ENCODE assay signal across 11 mouse cellular contexts in the genomic region with DNA sequence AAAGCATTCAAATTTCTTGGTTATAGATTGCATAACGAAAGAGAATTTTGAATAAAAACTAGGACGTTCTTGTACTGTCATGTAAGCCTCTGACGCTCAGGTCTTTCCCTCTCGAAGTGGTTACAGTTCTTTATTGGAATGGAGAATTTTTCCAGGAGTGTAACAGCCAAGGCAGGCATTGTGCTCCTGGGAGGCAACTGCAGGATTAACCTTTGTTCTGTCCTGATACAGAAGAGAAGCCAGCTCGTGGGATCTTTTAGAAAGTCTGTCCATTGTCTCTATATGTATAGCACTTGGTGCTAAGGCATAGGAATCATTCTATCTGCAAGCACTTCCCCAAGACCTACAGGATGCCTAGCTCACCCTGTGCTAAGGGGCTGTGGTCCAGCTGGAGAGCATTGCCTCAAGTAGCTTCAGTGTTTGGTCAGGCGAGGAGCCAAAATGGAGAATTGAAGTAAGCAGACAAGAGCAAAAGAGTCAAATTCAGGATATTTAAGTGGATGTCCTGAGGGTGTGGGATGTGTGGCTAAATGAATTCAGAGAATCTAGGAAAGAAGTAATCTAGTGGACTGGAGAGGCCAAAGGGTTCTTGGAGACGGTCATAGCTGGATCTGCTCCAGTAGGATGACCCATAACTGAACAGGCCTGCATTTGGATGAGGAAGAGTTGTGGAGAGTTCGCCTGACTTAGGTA.
DNase-seq lines count a peak whose midpoint lies in the region; ATAC-seq and TF ChIP-seq lines count a peak whose summit lies in the region.
"Had no signal": no experiment of that assay in that cellular context is flagged by ENCODE, and none has a peak within 500 bp of the region (broad histone marks: within the 10 kb centered on the region; RNA-seq: fewer than 3 reads in every experiment).

No protein-coding gene starts in this region.

- no peak overlapping the region for H3K4me2 ChIP-seq in lung, postnatal 0 days (replicated peaks; ENCODE audit: low read depth, low read length)
- no peak overlapping the region for H3K4me2 ChIP-seq in liver, embryonic 11.5 days

- no peak overlapping the region for H3K9ac ChIP-seq in lung, postnatal 0 days (replicated peaks; ENCODE audit: low read depth)
- no peak overlapping the region for H3K9ac ChIP-seq in liver, embryonic 11.5 days (ENCODE audit: low read depth, low read length)

- no peaks in the 10 kb centered on the region for H3K27me3 ChIP-seq in lung, postnatal 0 days (replicated peaks; ENCODE audit: insufficient read depth, low read length)
- no peaks in the 10 kb centered on the region for H3K27me3 ChIP-seq in liver, embryonic 11.5 days (replicated peaks; ENCODE audit: control insufficient read depth, insufficient read depth, low read length)

- ATAC-seq in frontal cortex, adult (ENCODE audit: low TSS enrichment): peak; percentile 38
- ATAC-seq in lung, postnatal 0 days: no peak
- no peak for ATAC-seq in liver, embryonic 11.5 days (replicated peaks; ENCODE audit: low FRiP score)
- ATAC-seq: forebrain, embryonic 16.5 days had no signal

- H3K4me3 ChIP-seq in left cerebral cortex, adult 2 months: no peak overlapping the region
- no peak overlapping the region for H3K4me3 ChIP-seq in lung, postnatal 0 days (ENCODE audit: low read depth, low read length)
- no peak overlapping the region for H3K4me3 ChIP-seq in liver, embryonic 11.5 days (ENCODE audit: low read depth, low read length)

- intact Hi-C loops in left cerebral cortex, adult 2 months (cut with DNase I): no loop called here

- no peak for TF ChIP-seq CTCF in left cerebral cortex, adult 2 months (IDR thresholded peaks at IDR 0.05)
- TF ChIP-seq CTCF in lung, postnatal 0 days (IDR thresholded peaks at IDR 0.05): no peak

- H3K9me3 ChIP-seq in lung, postnatal 0 days (ENCODE audit: low read length): no peaks in the 10 kb centered on the region
- no peaks in the 10 kb centered on the region for H3K9me3 ChIP-seq in liver, embryonic 11.5 days (ENCODE audit: control insufficient read depth, low read length)

- no peak for DNase-seq in frontal cortex, postnatal 36 days (ENCODE audit: low spot score in 2 of 2)
- DNase-seq in left cerebral cortex, adult 2 months (ENCODE audit: extremely low spot score in 1 of 2, low spot score in 2 of 2): no peak
- no peak for DNase-seq in left cerebral cortex, adult 11 months (ENCODE audit: low spot score)
- peak; percentile 46 to 62 for DNase-seq in cerebellum, postnatal 25 days
- DNase-seq in lung, postnatal 0 days (ENCODE audit: low spot score): peak; percentile 26
- DNase-seq in neural tube, embryonic 10.5 days (ENCODE audit: extremely low spot score, low spot score): no peak
- DNase-seq in liver, embryonic 11.5 days (ENCODE audit: low spot score): no peak
- DNase-seq: adrenal gland, postnatal 36 days; thymus, postnatal 4 days had no signal

- H3K4me1 ChIP-seq in lung, postnatal 0 days (ENCODE audit: insufficient read depth, low read depth, low read length): peaks cover 10% of the 10 kb centered on the region
- H3K4me1 ChIP-seq in liver, embryonic 11.5 days (replicated peaks; ENCODE audit: control insufficient read depth, insufficient read depth, low read length): peaks cover 10% of the 10 kb centered on the region

- no peak for TF ChIP-seq EP300 in lung, postnatal 0 days (IDR thresholded peaks at IDR 0.05)

- 53% methylated on average over 8 of the region's 8 CpGs for WGBS in lung, postnatal 0 days
- WGBS in liver, embryonic 11.5 days: 84% methylated on average over 8 of the region's 8 CpGs

- no peaks in the 10 kb centered on the region for H3K36me3 ChIP-seq in lung, postnatal 0 days (ENCODE audit: insufficient read depth, low read length)
- H3K36me3 ChIP-seq in liver, embryonic 11.5 days (ENCODE audit: control insufficient read depth, insufficient read depth, low read length): no peaks in the 10 kb centered on the region

- peak overlapping the region; percentile 44; the same call in 1 of the 2 replicates for H3K27ac ChIP-seq in left cerebral cortex, adult 2 months
- no peak overlapping the region for H3K27ac ChIP-seq in lung, postnatal 0 days (ENCODE audit: low read length)
- H3K27ac ChIP-seq in liver, embryonic 11.5 days (ENCODE audit: low read depth, low read length): no peak overlapping the region

Comparison
In these comparisons a context has a peak if more than half of its experiments do, and no peak if none do; other contexts are left out.
1. DNase-seq: peak in cerebellum, postnatal 25 days (2 of 2) and lung, postnatal 0 days (single experiment); none in frontal cortex, postnatal 36 days (0 of 2), left cerebral cortex, adult 2 months (0 of 2), left cerebral cortex, adult 11 months (single experiment), neural tube, embryonic 10.5 days (single experiment) and liver, embryonic 11.5 days (single experiment).